Mouse (Mus musculus): ENCODE measurements around the gene Sun2.

Sun2 gene

DNA sequence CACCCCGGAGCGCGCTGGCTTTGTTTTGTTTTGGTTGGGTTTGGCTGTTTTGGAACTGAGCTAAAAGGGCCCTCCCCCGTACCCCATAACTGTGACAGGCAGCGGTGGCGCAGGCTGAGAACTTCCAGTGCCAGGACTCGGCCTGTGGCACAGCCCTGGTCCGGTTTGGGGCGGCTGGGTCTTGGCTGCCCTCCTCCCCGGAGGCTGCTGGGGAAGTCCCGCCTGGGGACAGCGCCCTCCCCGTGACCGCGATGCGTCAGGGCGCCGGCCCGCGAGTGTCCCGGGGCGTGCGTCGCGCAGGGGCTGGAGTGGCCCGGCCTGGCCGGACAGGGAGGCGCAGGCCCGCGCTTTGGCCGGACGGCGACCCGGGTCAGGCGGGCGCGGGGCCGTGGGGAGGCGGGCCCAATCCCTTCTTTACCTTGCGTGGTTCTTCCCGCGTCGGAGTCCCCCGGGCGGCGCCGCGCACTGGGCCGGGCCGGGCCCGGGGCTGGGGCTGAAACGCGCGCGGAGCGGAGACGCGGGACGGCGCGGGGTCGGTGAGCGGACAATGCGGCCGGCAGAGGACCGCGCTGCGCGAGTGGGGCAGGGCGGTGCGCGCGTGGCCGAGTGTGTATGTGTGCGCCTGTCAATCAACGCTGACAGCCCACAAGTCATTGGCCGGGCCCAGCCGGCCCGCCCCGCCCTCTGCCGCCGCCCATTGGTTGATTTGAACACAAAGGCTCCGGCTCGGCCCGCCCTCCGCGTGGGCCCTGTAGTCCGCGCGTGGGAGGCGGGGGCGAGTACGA is at the start of gene Sun2:
Gene Sun2, minus strand, starts transcription at position 616 of the 785 bp plus-strand sequence.
- peak; percentile 91 to 95 for DNase-seq (ENCODE audit: inconsistent age in 2 of 2, low spot score in 1 of 2)

DNA sequence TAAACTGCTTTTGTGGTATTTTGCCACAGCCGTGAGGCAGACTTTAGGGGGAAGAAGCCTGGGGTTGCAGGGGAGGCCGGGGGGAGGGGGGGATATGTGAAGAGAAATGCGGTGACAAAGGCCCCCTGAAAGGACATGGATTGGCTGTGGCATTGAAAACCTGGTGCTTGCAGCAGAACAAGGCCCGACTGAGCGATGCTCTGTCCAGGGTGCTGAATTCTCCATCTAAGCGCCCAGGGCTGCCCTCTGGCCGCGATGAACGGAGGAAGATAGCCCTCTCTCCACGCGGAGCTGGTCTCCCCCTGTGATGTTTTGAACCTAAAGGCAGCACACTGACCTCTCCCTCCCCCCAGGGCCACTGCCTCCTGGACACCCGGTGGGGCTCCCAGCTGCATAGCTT is 49.2 kb upstream of the Sun2 start:
- peak; percentile 53 to 79 for DNase-seq (ENCODE audit: inconsistent age in 2 of 2, low spot score in 1 of 2)

DNA sequence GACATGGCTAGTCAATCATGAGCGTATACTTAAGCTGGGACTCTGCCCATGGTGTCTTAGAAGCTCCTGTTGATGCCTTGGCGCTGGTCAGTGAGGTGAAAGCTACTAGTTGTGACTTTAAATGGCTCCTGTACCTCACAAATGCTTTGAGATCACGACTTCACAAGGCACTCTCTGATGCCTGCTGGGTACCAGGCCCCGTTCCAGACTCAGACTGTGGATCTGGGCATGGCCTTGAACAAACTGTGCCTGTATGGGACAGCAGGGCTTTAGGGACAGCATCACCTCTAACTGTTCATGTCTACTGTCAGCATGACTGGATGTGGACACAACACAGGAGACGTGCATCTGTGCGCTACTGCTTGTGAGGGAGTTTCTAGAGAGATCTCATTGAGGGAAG is 48.6 kb upstream of the Sun2 start:
- no peak for DNase-seq (ENCODE audit: inconsistent age in 2 of 2, low spot score in 1 of 2)

DNA sequence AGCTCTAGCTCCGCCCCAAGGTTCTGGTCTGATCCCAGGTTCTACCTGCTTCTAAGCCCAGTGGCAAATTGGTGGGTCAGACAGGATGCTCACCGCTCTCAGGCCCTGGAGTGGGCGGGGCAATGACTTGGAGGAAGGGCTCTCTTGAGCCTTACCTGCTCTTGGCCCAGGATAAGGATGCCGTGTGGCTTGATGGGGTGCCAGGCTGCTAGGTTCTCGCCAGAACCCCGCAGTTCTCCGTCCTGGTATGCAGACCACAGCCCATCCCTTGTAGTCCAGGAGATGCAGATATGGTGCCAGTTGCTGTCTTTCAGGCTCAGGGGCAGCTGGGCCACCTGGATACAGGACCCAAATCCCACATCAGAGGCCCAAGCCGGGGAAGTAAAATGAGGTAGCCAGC is 47.8 kb upstream of the Sun2 start:
- DNase-seq (ENCODE audit: inconsistent age in 2 of 2, low spot score in 1 of 2) = no peak

DNA sequence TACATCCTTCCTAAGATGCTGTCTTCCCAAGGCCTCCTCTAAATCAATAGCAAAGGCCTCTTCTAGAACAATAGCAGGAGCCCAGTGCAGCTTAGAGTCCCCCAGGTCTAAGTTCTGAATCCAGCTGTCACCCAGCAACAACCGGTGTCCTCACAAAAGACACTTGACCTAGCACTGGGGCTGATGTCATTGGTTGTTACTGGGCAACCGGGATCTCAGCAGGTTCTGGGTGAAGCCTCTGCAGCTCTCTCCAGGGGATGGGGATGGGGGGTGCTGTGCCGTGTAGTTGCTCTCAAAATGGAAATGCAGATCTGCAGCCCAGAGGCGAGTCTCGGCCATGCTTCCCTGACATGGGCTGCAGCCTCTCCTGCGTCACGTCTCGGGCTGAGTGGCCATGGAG is 45.5 kb upstream of the Sun2 start:
- no peak for DNase-seq (ENCODE audit: inconsistent age in 2 of 2, low spot score in 1 of 2)

- peak; percentile 51 to 75 for DNase-seq (ENCODE audit: inconsistent age in 2 of 2, low spot score in 1 of 2)
These were observed 42.7 kb upstream of the Sun2 start for GRCm38 (mm10) chr15:79785056-79785455.

DNA sequence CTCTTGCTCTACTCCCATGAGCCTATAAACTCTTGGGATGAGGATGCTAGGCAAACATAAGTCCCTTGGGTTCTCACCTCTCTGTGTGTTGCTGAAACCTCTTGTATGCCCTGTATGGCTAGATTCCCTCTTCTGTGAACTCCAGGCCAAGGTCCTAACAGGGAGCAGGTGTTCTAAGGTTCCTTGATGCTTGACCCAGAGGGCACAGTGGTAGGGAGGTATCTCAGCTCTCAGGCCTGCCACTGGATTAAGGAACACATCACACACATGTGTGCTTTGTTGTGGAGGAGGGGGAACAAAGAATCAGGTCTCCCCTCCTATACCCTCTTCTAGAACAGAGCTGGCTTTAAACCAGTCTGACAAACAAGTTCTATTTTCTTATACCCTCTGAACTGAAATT is 35.4 kb upstream of the Sun2 start, which contains the start of gene Dnal4:
Gene Dnal4, minus strand, starts transcription at position 101 of the 400 bp plus-strand sequence.
- DNase-seq (ENCODE audit: inconsistent age in 2 of 2, low spot score in 1 of 2) = no peak

- DNase-seq (ENCODE audit: inconsistent age in 2 of 2, low spot score in 1 of 2) = no peak
These were observed 33.3 kb upstream of the Sun2 start for GRCm38 (mm10) chr15:79775662-79776061.

GRCm38 (mm10) chr15:79774117-79775027 is 32.0 kb upstream of the Sun2 start:
- peak; percentile 97 to 98 for DNase-seq (ENCODE audit: inconsistent age in 2 of 2, low spot score in 1 of 2)

- DNase-seq (ENCODE audit: inconsistent age in 2 of 2, low spot score in 1 of 2) = no peak
These were observed 28.4 kb upstream of the Sun2 start for GRCm38 (mm10) chr15:79770629-79771240.

DNA sequence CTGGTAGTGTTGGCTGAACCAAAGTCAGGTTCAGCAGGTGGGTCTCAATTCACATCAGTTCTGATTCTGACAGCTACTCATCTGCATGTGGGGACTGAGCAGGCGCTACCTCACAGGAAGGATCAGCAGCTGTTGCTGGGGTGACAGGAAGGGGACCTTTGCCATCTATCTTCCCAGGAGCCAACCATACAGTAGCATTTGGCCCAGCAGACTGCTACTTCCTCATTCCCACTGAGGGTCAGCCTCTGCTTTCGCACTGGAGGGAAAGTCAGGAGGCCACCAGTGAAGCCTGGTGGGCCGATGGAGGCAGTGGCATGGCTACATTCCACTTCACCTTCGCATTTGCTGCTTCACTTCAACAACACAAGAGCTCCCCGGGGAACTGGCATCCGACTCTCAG is 26.0 kb upstream of the Sun2 start:
- no peak for DNase-seq (ENCODE audit: inconsistent age in 2 of 2, low spot score in 1 of 2)

DNA sequence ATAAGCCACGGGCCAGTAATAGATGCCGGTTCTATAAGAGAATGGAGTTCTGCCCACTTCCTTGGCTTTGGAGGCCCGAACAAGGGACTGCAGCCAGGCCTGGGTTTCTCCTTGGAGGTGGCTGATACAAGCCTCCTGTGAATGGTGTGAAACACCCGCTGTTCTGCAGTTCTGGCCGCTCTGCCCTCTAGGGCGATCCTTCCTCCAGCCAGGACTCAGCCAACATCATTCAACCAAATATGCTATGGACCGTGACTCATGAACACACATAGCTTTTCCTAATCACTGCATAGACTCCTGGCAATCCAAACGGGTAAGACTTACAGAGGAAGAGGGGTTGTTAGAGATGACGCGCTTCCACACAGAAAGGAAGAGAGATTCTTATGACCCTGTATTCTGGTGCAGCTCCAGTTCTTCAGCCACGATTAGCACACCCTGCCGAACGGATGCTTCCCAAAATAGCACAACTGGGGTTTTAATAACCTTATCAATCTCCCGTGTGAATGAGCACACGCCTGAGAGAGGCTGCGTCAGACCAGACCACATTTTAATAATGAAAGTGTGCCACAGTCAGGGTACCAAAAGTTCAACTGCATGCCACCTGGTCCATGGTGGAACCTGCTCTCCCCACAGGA is 25.1 kb upstream of the Sun2 start:
- DNase-seq (ENCODE audit: inconsistent age in 2 of 2, low spot score in 1 of 2) = no peak

GRCm38 (mm10) chr15:79766586-79767071 is 24.3 kb upstream of the Sun2 start:
- no peak for DNase-seq (ENCODE audit: inconsistent age in 2 of 2, low spot score in 1 of 2)

GRCm38 (mm10) chr15:79766168-79766567 is 23.8 kb upstream of the Sun2 start:
- no peak for DNase-seq (ENCODE audit: inconsistent age in 2 of 2, low spot score in 1 of 2)

DNA sequence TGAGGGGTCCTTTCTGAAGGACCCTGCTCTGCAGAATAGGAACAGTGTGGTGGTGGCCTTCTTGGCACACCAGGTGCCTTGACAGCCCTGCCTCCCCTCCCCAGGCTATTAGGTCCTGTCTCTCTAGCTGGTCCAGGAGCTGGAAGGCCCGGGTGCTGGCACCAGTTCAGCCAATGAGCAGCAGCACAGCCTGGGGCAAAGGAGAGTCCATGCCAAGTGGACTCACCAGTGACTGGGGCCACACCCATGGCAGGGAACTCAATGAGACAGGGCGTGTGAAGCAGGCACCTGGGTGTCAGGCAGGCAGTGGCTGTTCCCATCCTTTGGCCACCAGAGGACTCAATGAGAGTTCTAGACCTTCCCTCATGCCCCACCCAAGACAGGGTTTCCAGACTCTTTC is 23.0 kb upstream of the Sun2 start:
- peak in 1 of 2 experiments; percentile 38 for DNase-seq (ENCODE audit: inconsistent age in 2 of 2, low spot score in 1 of 2)

GRCm38 (mm10) chr15:79764539-79765267 is 22.4 kb upstream of the Sun2 start:
- no peak for DNase-seq (ENCODE audit: inconsistent age in 2 of 2, low spot score in 1 of 2)

DNA sequence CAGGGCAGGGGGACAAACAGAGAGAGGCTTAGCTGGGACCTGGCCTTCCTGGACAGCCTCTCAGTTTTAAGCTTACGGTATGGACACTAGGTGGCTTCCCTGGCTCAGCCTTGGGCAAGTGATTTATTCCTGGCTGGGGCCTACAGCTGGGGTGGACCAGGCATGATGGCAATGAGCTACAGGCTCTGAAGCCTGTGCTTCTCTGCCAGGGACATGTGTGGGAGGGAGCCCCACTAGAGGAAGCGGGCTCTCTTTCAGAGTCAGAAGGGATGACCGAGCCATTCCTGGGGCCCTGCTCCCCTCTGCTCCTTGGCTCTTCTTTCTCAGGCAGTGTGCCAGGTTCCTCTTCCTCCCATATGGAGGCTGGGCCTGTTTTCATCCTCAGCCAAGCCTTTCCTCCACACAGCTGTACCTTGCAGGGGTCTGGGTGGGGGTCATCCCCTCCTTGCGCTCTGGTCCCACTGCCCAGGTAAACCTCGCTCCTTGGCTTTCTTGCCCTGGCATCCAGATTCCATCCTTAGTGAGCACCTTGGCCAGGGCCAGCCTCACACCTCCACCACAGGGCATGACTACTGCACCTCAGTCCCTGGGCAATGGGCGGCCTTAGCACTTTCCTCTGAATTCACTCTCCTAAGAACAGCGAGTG is 21.4 kb upstream of the Sun2 start:
- peak in 1 of 2 experiments; percentile 49 for DNase-seq (ENCODE audit: inconsistent age in 2 of 2, low spot score in 1 of 2)

GRCm38 (mm10) chr15:79763001-79763400 is 20.7 kb upstream of the Sun2 start:
- no peak for DNase-seq (ENCODE audit: inconsistent age in 2 of 2, low spot score in 1 of 2)

- no peak for DNase-seq (ENCODE audit: inconsistent age in 2 of 2, low spot score in 1 of 2)
These were observed 18.6 kb upstream of the Sun2 start for GRCm38 (mm10) chr15:79760956-79761355.

- no peak for DNase-seq (ENCODE audit: inconsistent age in 2 of 2, low spot score in 1 of 2)
These were observed 14.8 kb upstream of the Sun2 start for GRCm38 (mm10) chr15:79757118-79757517.

Measured in adrenal gland, adult (tissue).